Mouse (Mus musculus) hematopoietic multipotent progenitor cell, adult 10-12 weeks (in vitro differentiated cells): ENCODE measurements around the gene Foxr2. TPM values are rescaled to one million over a fixed set of nuclear protein-coding genes. Genes with fewer than 3 reads are reported as not detected.

Source experiments
- polyA plus RNA-seq: library from polyadenylated mRNA; stranded (reverse); fragments of >175 nt; gene quantifications from 2 replicates; pipeline ENCODE4 v1.2.3, GENCODE M21; 2012; ENCODE audit warnings: low replicate concordance

Gene Foxr2
- not detected in 2 replicates for polyA plus RNA-seq

GRCm38 (mm10) chrX:153118486-153118885 is at the start of gene Foxr2:
TSS of gene Foxr2 (plus strand) at chrX:153118786.

DNA sequence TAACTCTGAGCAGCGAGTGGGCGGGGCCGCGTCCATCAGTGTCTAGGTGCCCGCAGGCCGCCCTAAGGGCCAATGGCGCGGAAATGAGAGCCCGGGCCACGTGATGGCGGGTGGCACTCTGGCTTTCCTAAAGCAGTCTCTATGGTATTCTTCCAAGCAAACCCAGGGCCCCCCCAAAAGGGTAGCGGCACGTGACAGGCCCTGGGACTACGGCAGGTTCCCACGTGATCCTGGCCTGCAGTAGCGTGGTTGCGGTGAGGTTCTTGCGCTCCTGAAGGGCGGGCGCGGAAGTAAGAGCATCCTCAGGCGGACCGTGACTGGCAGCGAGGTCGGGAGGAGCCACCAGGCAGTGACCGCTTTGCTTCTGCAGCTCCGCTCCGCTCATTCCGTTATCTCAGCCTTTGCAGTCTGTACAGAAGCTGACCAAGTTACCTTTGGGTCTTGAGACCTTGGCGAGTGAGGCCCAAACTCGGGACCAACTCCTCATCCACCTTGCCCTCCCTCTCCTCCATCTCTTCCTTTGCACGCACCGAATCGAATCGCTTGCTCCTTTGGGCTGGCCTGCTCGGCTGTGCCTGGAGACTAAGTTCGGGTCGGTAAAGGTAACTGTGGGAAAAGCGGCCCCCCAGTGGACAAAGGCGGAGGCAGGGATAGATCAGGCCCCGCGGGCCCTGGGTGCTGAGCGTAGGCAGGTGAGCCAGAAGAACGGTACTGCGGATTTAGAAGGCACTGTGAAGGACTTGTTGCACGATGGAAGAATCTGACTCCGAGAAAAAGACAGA is 21.3 kb downstream of the Foxr2 start, which contains the start of gene Rragb:
Gene Rragb (plus strand): TSS at position 248 of the 782 bp plus-strand sequence.

Other genes starting within 250 kb of the Foxr2 start
- gene Usp51, start 112.3 kb upstream of the Foxr2 start, polyA plus RNA-seq, result 0.04 and 0.05 TPM in 2 replicates
- 2.2 and 2.9 TPM in 2 replicates for gene Mageh1, start 81.2 kb upstream of the Foxr2 start, polyA plus RNA-seq
- 4.1 and 6.2 TPM in 2 replicates for gene Rragb, start 21.2 kb downstream of the Foxr2 start, polyA plus RNA-seq
- 0.68 and 3.7 TPM in 2 replicates for gene Klf8, start 118.7 kb downstream of the Foxr2 start, polyA plus RNA-seq